Mouse (Mus musculus): ENCODE measurements around the gene Otulinl. TPM values are rescaled to one million over a fixed set of nuclear protein-coding genes. Genes with fewer than 3 reads are reported as not detected.

Gene Otulinl
- total and polyA plus RNA-seq, 2 experiments from 2014 or later: 7.5 to 17.0 TPM

GRCm38 (mm10) chr15:27697632-27698031, 16.3 kb upstream of the Otulinl start:
- TF ChIP-seq CTCF (IDR thresholded peaks at IDR 0.05; ENCODE audit: low read depth): no peak
- ATAC-seq (no peak), DNase-seq (no peak)
- H3K27ac ChIP-seq (ENCODE audit: low read depth, low read length): no peak overlapping the region
- H3K36me3 ChIP-seq (ENCODE audit: insufficient read depth): no peaks in the 10 kb centered on the region
- H3K4me1 ChIP-seq (ENCODE audit: insufficient read depth): no peaks in the 10 kb centered on the region; the same call in 1 of the 2 replicates
- H3K9me3 ChIP-seq (ENCODE audit: low read length): no peaks in the 10 kb centered on the region
- H3K4me3 ChIP-seq (ENCODE audit: low read depth, low read length): no peak overlapping the region
- 95% methylated on average over 5 of the region's 5 CpGs for WGBS
- no peak overlapping the region for H3K9ac ChIP-seq
- no peaks in the 10 kb centered on the region for H3K27me3 ChIP-seq (ENCODE audit: insufficient read depth, low read length)
- H3K4me2 ChIP-seq (ENCODE audit: low read depth): no peak overlapping the region

GRCm38 (mm10) chr15:27693235-27693634, 11.9 kb upstream of the Otulinl start:
- H3K4me3 ChIP-seq (ENCODE audit: low read depth, low read length): no peak overlapping the region
- ATAC-seq (no peak), DNase-seq (no peak)
- H3K27me3 ChIP-seq (ENCODE audit: insufficient read depth, low read length): no peaks in the 10 kb centered on the region
- H3K36me3 ChIP-seq (ENCODE audit: insufficient read depth): no peaks in the 10 kb centered on the region
- no peaks in the 10 kb centered on the region for H3K4me1 ChIP-seq (ENCODE audit: insufficient read depth)
- WGBS: 94% methylated on average over 10 of the region's 10 CpGs
- no peak overlapping the region for H3K9ac ChIP-seq
- no peak for TF ChIP-seq CTCF (IDR thresholded peaks at IDR 0.05; ENCODE audit: low read depth)
- no peaks in the 10 kb centered on the region for H3K9me3 ChIP-seq (ENCODE audit: low read length)
- no peak overlapping the region for H3K27ac ChIP-seq (ENCODE audit: low read depth, low read length)
- no peak overlapping the region for H3K4me2 ChIP-seq (ENCODE audit: low read depth)

GRCm38 (mm10) chr15:27692161-27692560, 10.8 kb upstream of the Otulinl start:
- Histone ChIP-seq H3K27ac (ENCODE audit: low read depth, low read length) (no peak overlapping the region), H3K36me3 (ENCODE audit: insufficient read depth) (no peaks in the 10 kb centered on the region), H3K4me2 (ENCODE audit: low read depth) (no peak overlapping the region), H3K9me3 (ENCODE audit: low read length) (no peaks in the 10 kb centered on the region), H3K4me3 (ENCODE audit: low read depth, low read length) (no peak overlapping the region), H3K27me3 (ENCODE audit: insufficient read depth, low read length) (no peaks in the 10 kb centered on the region), H3K4me1 (ENCODE audit: insufficient read depth) (no peaks in the 10 kb centered on the region), H3K9ac (no peak overlapping the region)
- no peak for DNase-seq
- ATAC-seq: no peak
- WGBS: 56% methylated on average over 7 of the region's 7 CpGs
- TF ChIP-seq CTCF (IDR thresholded peaks at IDR 0.05; ENCODE audit: low read depth): no peak

- Histone ChIP-seq H3K27me3 (ENCODE audit: insufficient read depth, low read length) (no peaks in the 10 kb centered on the region), H3K4me3 (ENCODE audit: low read depth, low read length) (no peak overlapping the region), H3K36me3 (ENCODE audit: insufficient read depth) (no peaks in the 10 kb centered on the region), H3K9ac (no peak overlapping the region), H3K4me2 (ENCODE audit: low read depth) (no peak overlapping the region), H3K27ac (ENCODE audit: low read depth, low read length) (no peak overlapping the region), H3K4me1 (ENCODE audit: insufficient read depth) (no peaks in the 10 kb centered on the region), H3K9me3 (ENCODE audit: low read length) (no peaks in the 10 kb centered on the region)
- ATAC-seq (no peak), DNase-seq (no peak)
- TF ChIP-seq CTCF (IDR thresholded peaks at IDR 0.05; ENCODE audit: low read depth): no peak
- WGBS: 86% methylated on average over 7 of the region's 7 CpGs
Measured at GRCm38 (mm10) chr15:27691213-27691612, 9.8 kb upstream of the Otulinl start.

GRCm38 (mm10) chr15:27688041-27688651, 6.8 kb upstream of the Otulinl start:
- DNase-seq (no peak), ATAC-seq (no peak)
- H3K4me3 ChIP-seq (ENCODE audit: low read depth, low read length): no peak overlapping the region
- WGBS: 86% methylated on average over 9 of the region's 9 CpGs
- no peak overlapping the region for H3K4me2 ChIP-seq (ENCODE audit: low read depth)
- no peak overlapping the region for H3K27ac ChIP-seq (ENCODE audit: low read depth, low read length)
- no peaks in the 10 kb centered on the region for H3K27me3 ChIP-seq (ENCODE audit: insufficient read depth, low read length)
- H3K4me1 ChIP-seq (ENCODE audit: insufficient read depth): no peaks in the 10 kb centered on the region
- no peaks in the 10 kb centered on the region for H3K36me3 ChIP-seq (ENCODE audit: insufficient read depth)
- no peaks in the 10 kb centered on the region for H3K9me3 ChIP-seq (ENCODE audit: low read length)
- TF ChIP-seq CTCF (IDR thresholded peaks at IDR 0.05; ENCODE audit: low read depth): no peak
- no peak overlapping the region for H3K9ac ChIP-seq

- no peak overlapping the region for H3K27ac ChIP-seq (ENCODE audit: low read depth, low read length)
- DNase-seq: no peak
Measured at GRCm38 (mm10) chr15:27684813-27685212, 3.4 kb upstream of the Otulinl start.

GRCm38 (mm10) chr15:27683206-27683605, 1.8 kb upstream of the Otulinl start:
- no peak for TF ChIP-seq CTCF (IDR thresholded peaks at IDR 0.05; ENCODE audit: low read depth)
- H3K9me3 ChIP-seq (ENCODE audit: low read length): no peaks in the 10 kb centered on the region
- H3K27me3 ChIP-seq (ENCODE audit: insufficient read depth, low read length): no peaks in the 10 kb centered on the region; the same call in 1 of the 2 replicates
- 95% methylated on average over 1 of the region's 1 CpGs for WGBS
- H3K9ac ChIP-seq: no peak overlapping the region
- no peak overlapping the region for H3K27ac ChIP-seq (ENCODE audit: low read depth, low read length)
- H3K36me3 ChIP-seq (ENCODE audit: insufficient read depth): no peaks in the 10 kb centered on the region
- H3K4me3 ChIP-seq (ENCODE audit: low read depth, low read length): no peak overlapping the region
- DNase-seq (no peak), ATAC-seq (no peak)
- H3K4me1 ChIP-seq (ENCODE audit: insufficient read depth): peaks cover 5% of the 10 kb centered on the region; the same call in 1 of the 2 replicates
- H3K4me2 ChIP-seq (ENCODE audit: low read depth): no peak overlapping the region

More at GRCm38 (mm10) chr15:27684813-27685212, 3.4 kb upstream of the Otulinl start:
- no peak overlapping the region for H3K4me3 ChIP-seq (ENCODE audit: low read depth, low read length)
- ATAC-seq: no peak
- no peak overlapping the region for H3K4me2 ChIP-seq (ENCODE audit: low read depth)
- no peaks in the 10 kb centered on the region for H3K9me3 ChIP-seq (ENCODE audit: low read length)
- 82% methylated on average over 7 of the region's 7 CpGs for WGBS
- no peak overlapping the region for H3K9ac ChIP-seq
- H3K4me1 ChIP-seq (ENCODE audit: insufficient read depth): peaks cover 5% of the 10 kb centered on the region; the same call in 1 of the 2 replicates
- no peak for TF ChIP-seq CTCF (IDR thresholded peaks at IDR 0.05; ENCODE audit: low read depth)
- no peaks in the 10 kb centered on the region for H3K27me3 ChIP-seq (ENCODE audit: insufficient read depth, low read length)
- H3K36me3 ChIP-seq (ENCODE audit: insufficient read depth): no peaks in the 10 kb centered on the region

All from forebrain, postnatal 0 days (tissue).